Mouse (Mus musculus): Measurements from ENCODE around the gene Ppp1r26.
"Not testable (repeated sequence)": the region's sequence is repeated elsewhere in the genome, so short reads cannot be mapped to it uniquely, and the experiment has no call there.

Ppp1r26 gene

GRCm38 (mm10) chr2:28445082-28445481, 1.5 kb upstream of the Ppp1r26 start:
- DNase-seq (ENCODE audit: low spot score in 2 of 2), result no peak

GRCm38 (mm10) chr2:28446181-28446514, 452 bp upstream of the Ppp1r26 start:
- no peak for DNase-seq (ENCODE audit: low spot score in 2 of 2)

- DNase-seq (ENCODE audit: low spot score in 2 of 2), result no peak
Measured at GRCm38 (mm10) chr2:28447315-28447670, 693 bp downstream of the Ppp1r26 start.

GRCm38 (mm10) chr2:28451663-28452062, 5.1 kb downstream of the Ppp1r26 start:
- DNase-seq (ENCODE audit: low spot score in 2 of 2), result no peak

- DNase-seq (ENCODE audit: low spot score in 2 of 2), result no peak
Measured at GRCm38 (mm10) chr2:28453539-28453938, 6.9 kb downstream of the Ppp1r26 start.

- no peak for DNase-seq (ENCODE audit: low spot score in 2 of 2)
Measured at GRCm38 (mm10) chr2:28456616-28457015, 10.0 kb downstream of the Ppp1r26 start.

GRCm38 (mm10) chr2:28463919-28464318, 17.3 kb downstream of the Ppp1r26 start:
- DNase-seq (ENCODE audit: low spot score in 2 of 2), result peak; percentile 85

GRCm38 (mm10) chr2:28464919-28465318, 18.3 kb downstream of the Ppp1r26 start:
- no peak for DNase-seq (ENCODE audit: low spot score in 2 of 2)

- DNase-seq (ENCODE audit: low spot score in 2 of 2), result peak; percentile 77 to 81
Measured at GRCm38 (mm10) chr2:28465836-28466518, 19.4 kb downstream of the Ppp1r26 start, which contains the start of gene 1700007K13Rik. Gene 1700007K13Rik, minus strand, starts transcription at chr2:28466332.

- peak; percentile 85 to 86 for DNase-seq (ENCODE audit: low spot score in 2 of 2)
Measured at GRCm38 (mm10) chr2:28467860-28468485, 21.4 kb downstream of the Ppp1r26 start, which contains the start of gene Mrps2. Gene Mrps2, plus strand, starts transcription at chr2:28468066.

GRCm38 (mm10) chr2:28468486-28469225, 22.1 kb downstream of the Ppp1r26 start:
- DNase-seq (ENCODE audit: low spot score in 2 of 2), result peak in 1 of 2 experiments; percentile 2

GRCm38 (mm10) chr2:28469461-28469860, 22.9 kb downstream of the Ppp1r26 start:
- DNase-seq (ENCODE audit: low spot score in 2 of 2), result peak in 1 of 2 experiments; percentile 2

- DNase-seq (ENCODE audit: low spot score in 2 of 2), result no peak
Measured at GRCm38 (mm10) chr2:28470591-28470990, 24.0 kb downstream of the Ppp1r26 start.

GRCm38 (mm10) chr2:28472011-28472410, 25.4 kb downstream of the Ppp1r26 start:
- not testable (repeated sequence) for DNase-seq (ENCODE audit: low spot score in 2 of 2)

GRCm38 (mm10) chr2:28477993-28478392, 31.4 kb downstream of the Ppp1r26 start:
- not testable (repeated sequence) for DNase-seq (ENCODE audit: low spot score in 2 of 2)

- no peak for DNase-seq (ENCODE audit: low spot score in 2 of 2)
Measured at GRCm38 (mm10) chr2:28479208-28480204, 32.9 kb downstream of the Ppp1r26 start.

- DNase-seq (ENCODE audit: low spot score in 2 of 2), result no peak
Measured at GRCm38 (mm10) chr2:28483861-28484260, 37.3 kb downstream of the Ppp1r26 start.

- DNase-seq (ENCODE audit: low spot score in 2 of 2), result no peak
Measured at GRCm38 (mm10) chr2:28494521-28494920, 47.9 kb downstream of the Ppp1r26 start.

GRCm38 (mm10) chr2:28495207-28495756, 48.7 kb downstream of the Ppp1r26 start:
- DNase-seq (ENCODE audit: low spot score in 2 of 2), result peak; percentile 31 to 43

GRCm38 (mm10) chr2:28495801-28496595, 49.4 kb downstream of the Ppp1r26 start:
- no peak for DNase-seq (ENCODE audit: low spot score in 2 of 2)
